Mouse (Mus musculus) hindbrain, embryonic 16.5 days (tissue): ENCODE data around the gene Zfp691. TPM values are rescaled to one million over a fixed set of nuclear protein-coding genes. Genes with fewer than 3 reads are reported as not detected.

Experiments
- ATAC-seq: fragments of 200-750 bp; cut with Nextera tagmentation; 2 replicates; pipeline ENCODE4 v1.8.0; 2017; ENCODE audit warnings: moderate TSS enrichment, moderate library complexity
- H3K27ac ChIP-seq: fragments of 300-500 bp; sonication (generic); 2 replicates; pipeline ENCODE4 v1.5.1; 2014; ENCODE audit warnings: low read depth, mild to moderate bottlenecking, control low read depth, low read length, moderate library complexity
- H3K27me3 ChIP-seq: fragments of 300-500 bp; sonication (generic); replicated peaks from 2 replicates; pipeline ENCODE4 v1.6.1; 2014; ENCODE audit warnings: low read length; ENCODE audit not compliant: control insufficient read depth, insufficient read depth
- H3K36me3 ChIP-seq: fragments of 300-500 bp; sonication (generic); 2 replicates; pipeline ENCODE4 v1.6.1; 2014; ENCODE audit warnings: mild to moderate bottlenecking, low read length, moderate library complexity, mixed read lengths; ENCODE audit not compliant: control insufficient read depth, insufficient read depth
- H3K4me1 ChIP-seq: fragments of 300-500 bp; sonication (generic); 2 replicates; pipeline ENCODE4 v1.6.1; 2014; ENCODE audit warnings: low read depth, low read length; ENCODE audit not compliant: control insufficient read depth, insufficient read depth
- H3K4me2 ChIP-seq: fragments of 300-500 bp; sonication (generic); 2 replicates; pipeline ENCODE4 v1.6.1; 2014; ENCODE audit warnings: mild to moderate bottlenecking, low read length, control low read depth, moderate library complexity
- H3K4me3 ChIP-seq: fragments of 300-500 bp; sonication (generic); 2 replicates; pipeline ENCODE4 v1.5.1; 2014; ENCODE audit warnings: mild to moderate bottlenecking, low read length, control low read depth, moderate library complexity
- H3K9ac ChIP-seq: fragments of 300-500 bp; sonication (generic); 2 replicates; pipeline ENCODE4 v1.6.1; 2014; ENCODE audit warnings: low read depth, mild to moderate bottlenecking, control low read depth, low read length, moderate library complexity
- H3K9me3 ChIP-seq: fragments of 300-500 bp; sonication (generic); 2 replicates; pipeline ENCODE4 v1.6.1; 2014; ENCODE audit warnings: mild to moderate bottlenecking, low read length, moderate library complexity; ENCODE audit not compliant: control insufficient read depth
- WGBS: fragments of 180-500 bp; shearing (Covaris S2); extraction: QIAGEN DNeasy Blood & Tissue Kit; methylation state at CpG from one replicate; pipeline ENCODE4 v1.1.7; 2014; 5-methylcytosine and 5-hydroxymethylcytosine counted together
- polyA plus RNA-seq: library from polyadenylated mRNA; unstranded; fragments of >200 nt; fragmentation: Nextera tagmentation; extraction: Ambion mirVana; gene quantifications from 2 replicates; pipeline ENCODE4 v1.2.1, GENCODE M21; 2015

The Zfp691 gene
- polyA plus RNA-seq, 1 experiment from 2014 or later = 2.9 TPM

DNA sequence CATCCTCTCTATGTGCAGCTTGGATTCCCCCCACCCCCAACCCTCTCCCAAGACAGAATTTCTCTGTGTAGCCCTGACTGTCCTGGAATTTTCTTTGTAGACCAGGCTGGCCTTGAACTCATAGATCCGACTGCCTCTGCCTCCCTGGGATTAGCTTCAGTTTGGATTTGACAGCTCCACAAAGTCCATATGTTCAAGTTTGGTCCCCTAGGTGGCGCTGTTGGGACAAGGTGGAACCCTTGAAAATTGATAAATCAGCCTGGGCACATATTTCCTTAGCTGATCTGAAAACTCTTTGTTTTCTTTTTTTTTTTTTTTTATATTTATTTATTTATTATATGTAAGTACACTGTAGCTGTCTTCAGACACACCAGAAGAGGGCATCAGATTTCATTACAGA lies 16.8 kb downstream of the Zfp691 start:
- Histone ChIP-seq H3K4me3 (no peak overlapping the region), H3K36me3 (no peaks in the 10 kb centered on the region), H3K9me3 (no peaks in the 10 kb centered on the region), H3K4me1 (no peaks in the 10 kb centered on the region), H3K27ac (no peak overlapping the region), H3K9ac (no peak overlapping the region), H3K4me2 (no peak overlapping the region), H3K27me3 (no peaks in the 10 kb centered on the region)
- no peak for ATAC-seq
- 36% methylated on average over 2 of the region's 2 CpGs for WGBS

DNA sequence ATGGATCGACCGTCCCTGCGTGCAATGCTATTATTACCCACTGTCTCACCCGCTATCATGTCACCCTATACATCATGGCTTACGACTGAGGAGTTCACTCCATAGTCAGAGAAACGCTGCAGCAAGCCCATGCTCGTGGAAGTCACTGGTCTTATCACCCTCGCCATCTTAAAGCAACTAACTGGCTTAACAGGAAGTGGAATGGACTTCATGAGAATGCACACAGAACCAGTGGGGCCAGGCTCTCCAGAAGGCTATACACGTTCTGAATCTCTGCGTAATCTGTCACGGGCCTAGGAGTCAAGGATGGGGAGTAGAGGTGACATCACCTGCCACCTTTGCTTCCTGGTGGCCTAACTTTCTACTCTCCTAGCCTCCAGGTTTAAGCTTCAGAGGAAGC lies 25.3 kb downstream of the Zfp691 start:
- H3K4me3 ChIP-seq = no peak overlapping the region
- no peak overlapping the region for H3K9ac ChIP-seq
- H3K36me3 ChIP-seq = no peaks in the 10 kb centered on the region
- no peaks in the 10 kb centered on the region for H3K9me3 ChIP-seq
- no peak overlapping the region for H3K4me2 ChIP-seq
- WGBS = 87% methylated on average over 11 of the region's 11 CpGs
- no peak overlapping the region for H3K27ac ChIP-seq
- no peaks in the 10 kb centered on the region for H3K4me1 ChIP-seq
- no peak for ATAC-seq
- H3K27me3 ChIP-seq = no peaks in the 10 kb centered on the region

GRCm38 (mm10) chr4:119147347-119147746 lies 26.6 kb downstream of the Zfp691 start:
- ATAC-seq = no peak
- Histone ChIP-seq H3K27ac (no peak overlapping the region), H3K36me3 (no peaks in the 10 kb centered on the region), H3K9me3 (no peaks in the 10 kb centered on the region), H3K4me3 (no peak overlapping the region), H3K27me3 (no peaks in the 10 kb centered on the region), H3K9ac (no peak overlapping the region), H3K4me1 (0 out of 2 replicates have a peak, but pooled peaks cover 3% of the 10 kb centered on the region), H3K4me2 (no peak overlapping the region)
- WGBS = 90% methylated on average over 5 of the region's 5 CpGs

DNA sequence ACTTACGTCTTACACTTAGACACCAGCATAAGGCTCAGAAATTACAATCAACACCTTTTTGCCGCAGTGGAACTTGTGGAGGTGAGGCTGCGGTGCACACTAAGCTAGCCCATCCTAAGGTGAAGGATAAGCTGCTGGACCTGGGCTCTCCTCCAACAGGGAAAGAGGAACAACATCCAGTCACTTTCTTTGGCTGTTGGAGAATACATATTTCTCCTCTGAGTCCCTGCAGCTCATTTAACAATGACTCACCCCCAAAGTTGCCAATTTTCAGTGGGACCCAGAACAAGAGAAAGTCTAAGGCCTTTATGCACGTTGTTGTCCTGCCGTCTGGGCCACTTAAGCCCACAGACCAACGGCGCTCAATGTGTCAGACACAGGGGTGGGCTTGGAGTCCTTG lies 27.2 kb downstream of the Zfp691 start:
- Histone ChIP-seq H3K4me2 (no peak overlapping the region), H3K9me3 (no peaks in the 10 kb centered on the region), H3K27me3 (no peaks in the 10 kb centered on the region), H3K4me1 (0 out of 2 replicates have a peak, but pooled peaks cover 3% of the 10 kb centered on the region), H3K9ac (no peak overlapping the region), H3K27ac (no peak overlapping the region), H3K4me3 (no peak overlapping the region), H3K36me3 (no peaks in the 10 kb centered on the region)
- no peak for ATAC-seq
- 89% methylated on average over 7 of the region's 7 CpGs for WGBS

DNA sequence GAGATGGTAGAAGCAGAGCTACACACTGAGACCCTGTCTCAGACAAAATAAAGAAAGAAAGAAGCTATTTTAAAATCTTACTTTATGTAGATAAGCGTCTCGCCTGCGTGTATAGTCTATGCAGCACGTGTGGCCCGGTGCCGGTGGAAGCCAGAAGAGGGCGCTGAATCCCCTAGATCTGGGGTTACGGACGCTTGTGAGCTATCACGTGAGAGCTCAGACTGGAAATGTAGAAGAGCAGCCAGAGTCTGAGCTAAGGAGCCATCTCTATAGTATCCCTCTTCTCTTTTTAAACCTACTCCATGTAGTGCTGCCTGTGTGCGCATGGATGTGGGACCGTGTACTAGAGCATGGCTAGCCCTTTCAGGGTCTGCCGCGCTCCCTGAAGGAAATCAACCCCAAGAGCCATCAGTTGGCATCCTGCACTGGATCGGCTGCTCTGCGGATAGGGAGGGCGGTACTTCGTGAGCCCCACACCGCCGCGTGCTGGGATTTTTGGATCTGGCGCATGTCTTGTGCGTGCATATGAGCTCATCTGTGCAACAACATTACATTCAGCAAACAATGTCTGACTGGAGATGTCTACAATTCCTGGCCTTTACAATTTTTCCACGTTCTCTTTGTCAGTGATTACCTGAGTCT lies 31.6 kb downstream of the Zfp691 start:
- H3K27me3 ChIP-seq = no peaks in the 10 kb centered on the region
- H3K36me3 ChIP-seq = no peaks in the 10 kb centered on the region
- peaks cover 3% of the 10 kb centered on the region for H3K4me1 ChIP-seq
- WGBS = 27% methylated on average over 24 of the region's 24 CpGs
- H3K4me3 ChIP-seq = peak overlapping the region; percentile 30
- peak; percentile 72 for ATAC-seq
- H3K9me3 ChIP-seq = no peaks in the 10 kb centered on the region
- H3K9ac ChIP-seq = peak overlapping the region; percentile 58
- H3K27ac ChIP-seq = 0 out of 2 replicates have a peak overlapping the region, but pooled peaks have one; percentile 40
- peak overlapping the region; percentile 58 for H3K4me2 ChIP-seq

- H3K4me1 ChIP-seq = peaks cover 3% of the 10 kb centered on the region
- no peak overlapping the region for H3K27ac ChIP-seq
- no peaks in the 10 kb centered on the region for H3K27me3 ChIP-seq
- no peak for ATAC-seq
- WGBS = 49% methylated on average over 10 of the region's 10 CpGs
- H3K36me3 ChIP-seq = peaks cover 2% of the 10 kb centered on the region; the same call in 1 of the 2 replicates
- H3K4me3 ChIP-seq = no peak overlapping the region
- no peak overlapping the region for H3K9ac ChIP-seq
- no peak overlapping the region for H3K4me2 ChIP-seq
- H3K9me3 ChIP-seq = no peaks in the 10 kb centered on the region
Measured at GRCm38 (mm10) chr4:119141191-119141590, 32.8 kb downstream of the Zfp691 start.

GRCm38 (mm10) chr4:119140126-119140525 lies 33.9 kb downstream of the Zfp691 start:
- Histone ChIP-seq H3K4me3 (no peak overlapping the region), H3K4me1 (peaks cover 3% of the 10 kb centered on the region), H3K9me3 (no peaks in the 10 kb centered on the region), H3K27me3 (no peaks in the 10 kb centered on the region), H3K27ac (no peak overlapping the region), H3K36me3 (peaks cover 8% of the 10 kb centered on the region; the same call in 1 of the 2 replicates), H3K9ac (no peak overlapping the region), H3K4me2 (no peak overlapping the region)
- ATAC-seq = no peak
- WGBS = 51% methylated on average over 3 of the region's 3 CpGs

GRCm38 (mm10) chr4:119138776-119139175 lies 35.2 kb downstream of the Zfp691 start:
- Histone ChIP-seq H3K4me2 (peak overlapping the region; percentile 60), H3K27ac (peak overlapping the region; percentile 4), H3K9ac (peak overlapping the region; percentile 35), H3K4me1 (peaks cover 3% of the 10 kb centered on the region), H3K9me3 (no peaks in the 10 kb centered on the region), H3K27me3 (no peaks in the 10 kb centered on the region), H3K4me3 (peak overlapping the region; percentile 32), H3K36me3 (peaks cover 15% of the 10 kb centered on the region; the same call in 1 of the 2 replicates)
- ATAC-seq = no peak
- WGBS = 45% methylated on average over 8 of the region's 8 CpGs

GRCm38 (mm10) chr4:119138171-119138570 lies 35.8 kb downstream of the Zfp691 start:
- ATAC-seq = peak; percentile 93
- Histone ChIP-seq H3K4me1 (peaks cover 3% of the 10 kb centered on the region), H3K4me2 (peak overlapping the region; percentile 60), H3K9me3 (no peaks in the 10 kb centered on the region), H3K9ac (peak overlapping the region; percentile 35), H3K4me3 (peak overlapping the region; percentile 32), H3K27ac (peak overlapping the region; percentile 4; the same call in 1 of the 2 replicates), H3K27me3 (no peaks in the 10 kb centered on the region), H3K36me3 (peaks cover 15% of the 10 kb centered on the region; the same call in 1 of the 2 replicates)
- WGBS = 11% methylated on average over 16 of the region's 18 CpGs
